Mouse (Mus musculus): ENCODE data around the gene Slc9a9. TPM values are rescaled to one million over a fixed set of nuclear protein-coding genes. Genes with fewer than 3 reads are reported as not detected.

Gene Slc9a9
- total RNA-seq, 2 experiments from 2014 or later: 2.6 to 5.0 TPM

- intact Hi-C loops (cut with DNase I): no loop called here
- DNase-seq: no peak
Observed at GRCm38 (mm10) chr9:94803073-94803472, 133.4 kb downstream of the Slc9a9 start.

GRCm38 (mm10) chr9:94805506-94805905, 135.8 kb downstream of the Slc9a9 start:
- no peak for DNase-seq
- intact Hi-C loops (cut with DNase I): no loop called here

GRCm38 (mm10) chr9:94815518-94815917, 145.8 kb downstream of the Slc9a9 start:
- intact Hi-C loops (cut with DNase I): no loop called here
- no peak for DNase-seq

- intact Hi-C loops (cut with DNase I): no loop called here
- DNase-seq: no peak
Observed at GRCm38 (mm10) chr9:94821268-94821667, 151.6 kb downstream of the Slc9a9 start.

GRCm38 (mm10) chr9:94833836-94834235, 164.1 kb downstream of the Slc9a9 start:
- intact Hi-C loops (cut with DNase I): no loop called here
- no peak for DNase-seq

GRCm38 (mm10) chr9:94837384-94837783, 167.7 kb downstream of the Slc9a9 start:
- DNase-seq: no peak
- intact Hi-C loops (cut with DNase I): no loop called here

- intact Hi-C loops (cut with DNase I): no loop called here
- DNase-seq: no peak
Observed at GRCm38 (mm10) chr9:94838479-94839031, 168.8 kb downstream of the Slc9a9 start.

- DNase-seq: no peak
Observed at GRCm38 (mm10) chr9:94839204-94839603, 169.5 kb downstream of the Slc9a9 start.

GRCm38 (mm10) chr9:94840398-94840797, 170.7 kb downstream of the Slc9a9 start:
- intact Hi-C loops (cut with DNase I): no loop called here

More at GRCm38 (mm10) chr9:94839204-94839603, 169.5 kb downstream of the Slc9a9 start:
- intact Hi-C loops (cut with DNase I): no loop called here

GRCm38 (mm10) chr9:94840972-94841371, 171.3 kb downstream of the Slc9a9 start:
- intact Hi-C loops (cut with DNase I): no loop called here
- no peak for DNase-seq

More at GRCm38 (mm10) chr9:94840398-94840797, 170.7 kb downstream of the Slc9a9 start:
- no peak for DNase-seq

GRCm38 (mm10) chr9:94844176-94844575, 174.5 kb downstream of the Slc9a9 start:
- intact Hi-C loops (cut with DNase I): no loop called here
- no peak for DNase-seq

GRCm38 (mm10) chr9:94847624-94848023, 177.9 kb downstream of the Slc9a9 start:
- DNase-seq: no peak
- intact Hi-C loops (cut with DNase I): no loop called here

GRCm38 (mm10) chr9:94851550-94851949, 181.8 kb downstream of the Slc9a9 start:
- DNase-seq: no peak
- intact Hi-C loops (cut with DNase I): no loop called here

- intact Hi-C loops (cut with DNase I): no loop called here
Observed at GRCm38 (mm10) chr9:94856093-94856492, 186.4 kb downstream of the Slc9a9 start.

GRCm38 (mm10) chr9:94868557-94868956, 198.8 kb downstream of the Slc9a9 start:
- intact Hi-C loops (cut with DNase I): loop anchor here (5.0 kb wide), 1 partner anchor 539 kb away; the partner anchor contains the start of gene Chst2
- DNase-seq: no peak

More at GRCm38 (mm10) chr9:94856093-94856492, 186.4 kb downstream of the Slc9a9 start:
- DNase-seq: no peak

GRCm38 (mm10) chr9:94869023-94869799, 199.5 kb downstream of the Slc9a9 start:
- intact Hi-C loops (cut with DNase I): loop anchor here (5.0 kb wide), 1 partner anchor 538 kb away; the partner anchor contains the start of gene Chst2

GRCm38 (mm10) chr9:94882517-94882916, 212.8 kb downstream of the Slc9a9 start:
- intact Hi-C loops (cut with DNase I): no loop called here
- no peak for DNase-seq

More at GRCm38 (mm10) chr9:94869023-94869799, 199.5 kb downstream of the Slc9a9 start:
- DNase-seq: no peak

- no peak for DNase-seq
- intact Hi-C loops (cut with DNase I): no loop called here
Observed at GRCm38 (mm10) chr9:94883435-94883834, 213.7 kb downstream of the Slc9a9 start.

GRCm38 (mm10) chr9:94885151-94885550, 215.4 kb downstream of the Slc9a9 start:
- intact Hi-C loops (cut with DNase I): no loop called here
- no peak for DNase-seq

- intact Hi-C loops (cut with DNase I): no loop called here
- no peak for DNase-seq
Observed at GRCm38 (mm10) chr9:94889647-94890046, 219.9 kb downstream of the Slc9a9 start.

- DNase-seq: no peak
- intact Hi-C loops (cut with DNase I): no loop called here
Observed at GRCm38 (mm10) chr9:94895882-94896281, 226.2 kb downstream of the Slc9a9 start.

- intact Hi-C loops (cut with DNase I): no loop called here
- no peak for DNase-seq
Observed at GRCm38 (mm10) chr9:94904180-94904579, 234.5 kb downstream of the Slc9a9 start.

Measured in heart, postnatal 14 days (tissue).